Mouse (Mus musculus) erythroid progenitor cell, adult 5-6 weeks (primary cell): ENCODE measurements at regions not wholly inside any gene's neighbourhood (a gene's known extent, or its start where the extent isn't known, plus 50 kb on each side); places are given as distances from the start of the nearest gene placed in this dataset.

Source experiments
- ATAC-seq: replicated peaks from 2 replicates; pipeline ENCODE4 v1.8.0; 2016; ENCODE audit warnings: moderate number of reproducible peaks, mild to moderate bottlenecking, moderate TSS enrichment, inconsistent platforms; ENCODE audit not compliant: poor library complexity, low FRiP score, severe bottlenecking

- ATAC-seq = no peak
Observed at GRCm38 (mm10) chr6:127336681-127337397, 109.8 kb upstream of the Parp11 start.

- ATAC-seq = no peak
Observed at GRCm38 (mm10) chr6:127337398-127337871, 109.2 kb upstream of the Parp11 start.

- ATAC-seq = no peak
Observed at GRCm38 (mm10) chr6:127338412-127338811, 108.2 kb upstream of the Parp11 start.

GRCm38 (mm10) chr6:127341604-127342003, 105.0 kb upstream of the Parp11 start:
- no peak for ATAC-seq

- no peak for ATAC-seq
Observed at GRCm38 (mm10) chr6:127348770-127349409, 97.8 kb upstream of the Parp11 start.

GRCm38 (mm10) chr6:127349479-127350110, 97.0 kb upstream of the Parp11 start:
- ATAC-seq = no peak

GRCm38 (mm10) chr6:127351691-127352090, 94.9 kb upstream of the Parp11 start:
- ATAC-seq = no peak

- ATAC-seq = no peak
Observed at GRCm38 (mm10) chr6:127355112-127355511, 91.5 kb upstream of the Parp11 start.

GRCm38 (mm10) chr6:127356442-127356841, 90.2 kb upstream of the Parp11 start:
- no peak for ATAC-seq

- no peak for ATAC-seq
Observed at GRCm38 (mm10) chr6:127358805-127359204, 87.8 kb upstream of the Parp11 start.

- peak; percentile 83 for ATAC-seq
Observed at GRCm38 (mm10) chr6:127359391-127359874, 87.2 kb upstream of the Parp11 start.

GRCm38 (mm10) chr6:127362166-127362565, 84.5 kb upstream of the Parp11 start:
- no peak for ATAC-seq

- no peak for ATAC-seq
Observed at GRCm38 (mm10) chr6:127362966-127363752, 83.5 kb upstream of the Parp11 start.

- ATAC-seq = no peak
Observed at GRCm38 (mm10) chr6:127363871-127364590, 82.6 kb upstream of the Parp11 start.

- no peak for ATAC-seq
Observed at GRCm38 (mm10) chr6:127364591-127365187, 82.0 kb upstream of the Parp11 start.

- no peak for ATAC-seq
Observed at GRCm38 (mm10) chr6:127365246-127365645, 81.4 kb upstream of the Parp11 start.

GRCm38 (mm10) chr6:127365651-127366050, 81.0 kb upstream of the Parp11 start:
- no peak for ATAC-seq

GRCm38 (mm10) chr6:127373052-127373451, 73.6 kb upstream of the Parp11 start:
- ATAC-seq = no peak
